Mouse (Mus musculus): ENCODE results near the gene Aspdh.

Aspdh gene

DNA sequence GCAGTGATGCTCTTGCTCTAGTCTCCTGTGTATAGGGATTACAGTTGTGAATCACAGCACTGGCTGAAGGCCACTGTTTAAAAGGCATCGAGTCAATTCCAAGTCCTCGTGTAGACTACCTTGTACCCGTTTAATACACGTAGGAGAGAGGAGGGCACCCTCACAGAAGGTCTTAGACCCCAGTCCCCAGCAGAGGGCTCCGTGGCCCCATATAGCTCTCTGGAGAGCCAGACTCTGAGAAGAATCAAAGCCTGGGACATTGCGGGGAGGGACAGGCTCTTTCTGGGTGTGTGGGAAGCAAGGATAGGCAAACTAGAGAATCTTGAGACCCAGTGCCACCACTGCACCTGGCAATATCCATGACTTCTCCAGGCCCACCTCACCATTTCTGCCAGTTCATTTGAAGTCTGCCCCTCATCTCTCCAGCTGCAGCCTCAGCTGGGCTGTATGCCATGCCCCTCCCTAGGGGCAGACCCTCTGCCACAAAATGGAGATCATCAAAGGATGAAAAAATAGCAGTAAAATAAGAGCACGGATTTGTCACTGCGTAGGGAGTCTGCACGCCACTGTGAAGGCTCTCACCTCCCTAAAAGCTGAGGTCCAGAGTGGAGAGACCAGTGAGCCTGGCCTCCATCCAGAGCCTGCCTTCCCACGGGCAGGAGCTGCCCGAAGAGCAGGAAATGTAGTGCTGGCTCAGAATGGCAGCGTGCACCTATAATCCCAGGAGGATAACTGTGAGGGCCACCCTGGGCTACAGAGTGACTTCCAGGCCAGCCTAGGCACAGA, 18.9 kb upstream of the Aspdh start:
- in situ Hi-C loops (cut with MboI, MseI) = no loop called here

GRCm38 (mm10) chr7:44453256-44453655, 11.9 kb upstream of the Aspdh start:
- in situ Hi-C loops (cut with MboI, MseI) = loop anchor here (25.0 kb wide), 1 partner anchor 666 kb away; the partner anchor contains the start of genes Klk10, Klk8 and Klk9

DNA sequence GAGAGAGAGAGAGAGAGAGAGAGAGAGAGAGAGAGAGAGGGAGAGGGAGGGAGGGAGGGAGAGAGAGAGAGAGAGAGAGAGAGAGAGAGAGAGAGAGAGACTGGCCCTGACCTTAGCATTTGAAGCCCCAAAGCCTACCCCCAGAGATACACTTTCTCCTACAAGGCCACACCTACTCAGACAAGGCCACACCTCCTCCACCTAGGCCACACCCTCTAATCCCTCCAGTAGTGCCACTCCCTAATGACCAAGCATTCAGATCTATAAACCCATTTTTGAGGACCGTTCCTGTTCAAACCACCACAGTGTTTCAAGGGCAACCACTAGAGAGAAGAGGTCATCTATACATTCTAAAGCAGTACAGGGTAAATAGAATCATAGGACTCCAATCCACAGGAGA, 8.9 kb upstream of the Aspdh start:
- in situ Hi-C loops (cut with MboI, MseI) = loop anchor here (25.0 kb wide), 1 partner anchor 669 kb away; the partner anchor contains the start of genes Klk10, Klk8 and Klk9

- in situ Hi-C loops (cut with MboI, MseI) = loop anchor here (25.0 kb wide), 1 partner anchor 673 kb away; the partner anchor contains the start of genes Klk10, Klk8 and Klk9
These were observed 5.1 kb upstream of the Aspdh start for GRCm38 (mm10) chr7:44460067-44460466.

GRCm38 (mm10) chr7:44460767-44461502, 4.3 kb upstream of the Aspdh start:
- in situ Hi-C loops (cut with MboI, MseI) = loop anchor here (25.0 kb wide), 1 partner anchor 674 kb away; the partner anchor contains the start of genes Klk10, Klk8 and Klk9

DNA sequence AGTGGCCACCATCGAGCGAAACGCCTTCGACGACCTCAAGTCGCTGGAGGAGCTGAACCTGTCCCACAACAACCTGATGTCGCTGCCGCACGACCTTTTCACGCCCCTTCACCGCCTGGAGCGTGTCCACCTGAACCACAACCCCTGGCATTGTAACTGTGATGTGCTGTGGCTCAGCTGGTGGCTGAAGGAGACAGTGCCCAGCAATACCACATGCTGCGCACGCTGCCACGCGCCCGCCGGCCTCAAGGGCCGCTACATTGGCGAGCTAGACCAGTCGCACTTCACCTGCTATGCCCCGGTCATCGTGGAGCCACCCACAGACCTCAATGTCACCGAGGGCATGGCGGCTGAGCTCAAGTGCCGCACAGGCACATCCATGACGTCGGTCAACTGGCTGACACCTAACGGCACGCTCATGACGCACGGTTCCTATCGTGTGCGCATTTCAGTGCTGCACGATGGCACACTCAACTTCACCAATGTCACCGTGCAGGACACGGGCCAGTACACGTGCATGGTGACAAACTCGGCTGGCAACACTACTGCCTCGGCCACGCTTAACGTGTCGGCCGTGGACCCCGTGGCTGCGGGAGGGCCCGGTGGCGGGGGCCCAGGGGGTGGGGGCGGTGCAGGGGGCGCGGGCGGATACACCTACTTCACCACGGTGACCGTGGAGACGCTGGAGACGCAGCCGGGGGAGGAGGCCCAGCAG, 3.5 kb upstream of the Aspdh start:
- in situ Hi-C loops (cut with MboI, MseI) = loop anchor here (25.0 kb wide), 1 partner anchor 674 kb away; the partner anchor contains the start of genes Klk10, Klk8 and Klk9

DNA sequence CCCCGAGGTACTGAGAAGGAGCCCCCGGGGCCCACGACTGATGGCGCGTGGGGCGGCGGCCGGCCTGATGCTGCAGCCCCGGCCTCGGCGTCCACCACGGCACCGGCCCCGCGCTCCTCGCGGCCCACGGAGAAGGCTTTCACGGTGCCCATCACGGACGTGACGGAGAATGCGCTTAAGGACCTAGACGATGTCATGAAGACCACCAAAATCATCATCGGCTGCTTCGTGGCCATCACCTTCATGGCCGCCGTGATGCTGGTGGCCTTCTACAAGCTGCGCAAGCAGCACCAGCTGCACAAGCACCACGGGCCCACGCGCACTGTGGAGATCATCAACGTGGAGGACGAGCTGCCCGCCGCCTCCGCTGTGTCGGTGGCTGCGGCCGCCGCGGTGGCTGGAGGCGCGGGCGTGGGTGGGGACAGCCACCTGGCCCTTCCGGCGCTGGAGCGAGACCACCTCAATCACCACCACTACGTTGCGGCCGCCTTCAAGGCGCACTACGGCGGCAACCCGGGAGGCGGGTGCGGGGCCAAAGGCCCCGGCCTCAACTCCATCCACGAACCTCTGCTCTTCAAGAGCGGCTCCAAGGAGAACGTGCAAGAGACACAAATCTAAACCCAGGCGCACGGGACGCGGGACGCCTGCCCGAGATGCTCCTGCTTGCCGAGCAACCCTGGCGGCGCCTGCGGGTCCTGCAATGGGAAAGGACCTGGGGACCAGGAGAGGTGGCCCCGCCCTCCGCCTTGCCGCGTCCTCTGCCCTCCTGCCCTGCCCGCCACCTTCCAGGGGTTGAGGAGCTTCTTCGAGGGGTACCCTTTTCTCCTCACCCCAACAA, 2.8 kb upstream of the Aspdh start:
- in situ Hi-C loops (cut with MboI, MseI) = loop anchor here (25.0 kb wide), 1 partner anchor 675 kb away; the partner anchor contains the start of genes Klk10, Klk8 and Klk9

- in situ Hi-C loops (cut with MboI, MseI) = loop anchor here (25.0 kb wide), 1 partner anchor 676 kb away; the partner anchor contains the start of genes Klk10, Klk8 and Klk9
These were observed 2.1 kb upstream of the Aspdh start for GRCm38 (mm10) chr7:44463056-44463425.

- in situ Hi-C loops (cut with MboI, MseI) = loop anchor here (25.0 kb wide), 1 partner anchor 676 kb away; the partner anchor contains the start of genes Klk10, Klk8 and Klk9
These were observed 1.5 kb upstream of the Aspdh start for GRCm38 (mm10) chr7:44463556-44464225.

- in situ Hi-C loops (cut with MboI, MseI) = loop anchor here (25.0 kb wide), 1 partner anchor 677 kb away; the partner anchor contains the start of genes Klk10, Klk8 and Klk9
These were observed 680 bp upstream of the Aspdh start for GRCm38 (mm10) chr7:44464511-44464910.

GRCm38 (mm10) chr7:44466006-44466887, 1.1 kb downstream of the Aspdh start:
- in situ Hi-C loops (cut with MboI, MseI) = loop anchor here (5.0 to 25.0 kb wide), 4 partner anchors 36 to 679 kb away; partner anchors contain the start of genes Gm15517, Klk10, Klk8 and Klk9

GRCm38 (mm10) chr7:44466888-44467311, 1.7 kb downstream of the Aspdh start:
- in situ Hi-C loops (cut with MboI, MseI) = loop anchor here (5.0 to 25.0 kb wide), 4 partner anchors 35 to 680 kb away; partner anchors contain the start of genes Gm15517, Klk10, Klk8 and Klk9

DNA sequence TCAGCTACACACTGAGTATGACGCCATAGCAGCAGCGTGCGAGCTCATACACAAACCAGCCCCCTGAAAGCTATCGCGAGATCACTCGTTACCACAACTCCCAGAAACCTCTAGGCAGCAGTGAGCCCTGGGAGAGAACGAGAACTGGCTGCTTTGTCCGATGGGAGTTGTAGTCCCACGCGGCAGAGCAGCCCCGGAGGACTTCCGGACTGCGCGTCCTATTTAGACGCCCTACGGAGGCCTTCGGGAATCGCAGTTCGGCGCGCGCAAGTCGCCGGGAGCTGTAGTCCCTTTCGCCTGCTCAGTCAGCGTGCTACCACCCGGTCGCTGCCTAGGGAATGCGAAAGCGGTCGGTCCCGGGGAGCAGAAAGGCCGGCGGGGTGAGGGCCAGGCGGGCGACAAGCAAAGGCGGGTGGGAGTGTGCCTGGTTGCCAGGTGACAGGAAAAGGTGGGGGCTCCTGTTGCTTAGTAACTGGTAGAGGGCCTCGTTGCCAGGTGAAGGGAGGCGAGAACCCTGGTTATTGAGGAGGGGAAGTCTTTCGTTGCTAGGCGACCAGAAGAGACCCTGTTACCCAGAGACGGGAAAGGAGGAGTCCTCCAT, 2.7 kb downstream of the Aspdh start, which contains the start of gene Josd2:
Josd2 (plus strand) TSS at position 170 of the 601 bp plus-strand sequence.
- in situ Hi-C loops (cut with MboI, MseI) = loop anchor here (5.0 to 25.0 kb wide), 4 partner anchors 34 to 681 kb away; partner anchors contain the start of genes Gm15517, Klk10, Klk8 and Klk9

- in situ Hi-C loops (cut with MboI, MseI) = loop anchor here (5.0 to 25.0 kb wide), 4 partner anchors 34 to 681 kb away; partner anchors contain the start of genes Gm15517, Klk10, Klk8 and Klk9
These were observed 3.6 kb downstream of the Aspdh start for GRCm38 (mm10) chr7:44468644-44469285.

GRCm38 (mm10) chr7:44469677-44470675, 4.8 kb downstream of the Aspdh start:
- in situ Hi-C loops (cut with MboI, MseI) = loop anchor here (5.0 to 25.0 kb wide), 4 partner anchors 32 to 683 kb away; partner anchors contain the start of genes Gm15517, Klk10, Klk8 and Klk9

Data from T-helper 2 cell (primary cell).